Mouse (Mus musculus) heart, adult 2 months (tissue): ENCODE results near the gene Cyp27a1. TPM values are rescaled to one million over a fixed set of nuclear protein-coding genes. Genes with fewer than 3 reads are reported as not detected.

ENCODE experiments used
- DNase-seq, 2 experiments: peaks; one replicate each; pipeline ENCODE4 v3.0.0; 2021
- H3K27ac ChIP-seq: fragments of 200-600 bp; 2 replicates; pipeline ENCODE4 v1.8.1; 2022
- H3K27me3 ChIP-seq: fragments of 200-500 bp; 2 replicates; pipeline ENCODE4 v1.6.1; 2012; ENCODE audit warnings: mild to moderate bottlenecking, low read length, inconsistent platforms, mixed read lengths; ENCODE audit not compliant: control insufficient read depth, insufficient read depth
- H3K36me3 ChIP-seq: fragments of 200-500 bp; 2 replicates; pipeline ENCODE4 v1.6.1; 2012; ENCODE audit warnings: low read length, inconsistent platforms; ENCODE audit not compliant: control insufficient read depth, insufficient read depth
- H3K4me1 ChIP-seq: fragments of 200-500 bp; 2 replicates; pipeline ENCODE4 v1.6.1; 2011; ENCODE audit warnings: low read length; ENCODE audit not compliant: control insufficient read depth, insufficient read depth
- H3K4me3 ChIP-seq: fragments of 200-600 bp; 2 replicates; pipeline ENCODE4 v1.8.1; 2022
- H3K79me2 ChIP-seq: fragments of 200-500 bp; replicated peaks from 2 replicates; pipeline ENCODE4 v1.6.1; 2012; ENCODE audit warnings: mild to moderate bottlenecking, inconsistent platforms, low read length, moderate library complexity, mixed read lengths; ENCODE audit not compliant: control insufficient read depth, insufficient read depth
- H3K9ac ChIP-seq: fragments of 200-500 bp; 2 replicates; pipeline ENCODE4 v1.6.1; 2012; ENCODE audit warnings: low read depth, mild to moderate bottlenecking, control low read depth, inconsistent platforms, low read length, mixed read lengths
- CTCF ChIP-seq: fragments of 200-600 bp; IDR thresholded peaks from 2 replicates; pipeline ENCODE4 v1.8.1; 2022; ENCODE audit warnings: antibody characterized with exemption, mild to moderate bottlenecking, moderate library complexity
- EP300 ChIP-seq: fragments of 200-500 bp; IDR thresholded peaks from 2 replicates; pipeline ENCODE4 v1.6.1; 2011; ENCODE audit warnings: low read depth, low read length, control low read depth; ENCODE audit not compliant: insufficient read depth
- POLR2A ChIP-seq: fragments of 200-500 bp; IDR thresholded peaks from 2 replicates; pipeline ENCODE4 v1.6.1; 2011; ENCODE audit warnings: mild to moderate bottlenecking, low read depth, low read length, control low read depth; ENCODE audit not compliant: insufficient read depth
- WGBS: fragments of 180-500 bp; shearing (Covaris S2); methylation state at CpG from one replicate; pipeline ENCODE4 v1.1.7; 2018; 5-methylcytosine and 5-hydroxymethylcytosine counted together
- intact Hi-C: fragments of 180-260 bp; cut with DNase I; formaldehyde crosslinking; loops from one replicate; pipeline ENCODE4 v1.15.1; 2025
- polyA plus RNA-seq: library from polyadenylated mRNA; depleted of rRNA; stranded (reverse); fragments of >200 nt; gene quantifications from 2 replicates; pipeline ENCODE4 v1.2.3, GENCODE M21; 2012; rRNA removed
- total RNA-seq, 2 experiments: library from RNA; stranded (reverse); gene quantifications; 2 replicates each; pipeline ENCODE4 v1.2.3; 2021

Gene Cyp27a1
- total and polyA plus RNA-seq, 3 experiments = 10.1 to 22.2 (median 18.1) TPM

GRCm38 (mm10) chr1:74775816-74776215 is 62.4 kb downstream of the Cyp27a1 start:
- H3K36me3 ChIP-seq = no peaks in the 10 kb centered on the region
- H3K9ac ChIP-seq = no peak overlapping the region
- peaks cover 7% of the 10 kb centered on the region for H3K27me3 ChIP-seq
- no peak overlapping the region for H3K27ac ChIP-seq
- no peaks in the 10 kb centered on the region for H3K79me2 ChIP-seq
- intact Hi-C loops = no loop called here
- 35% methylated on average over 5 of the region's 5 CpGs for WGBS
- peaks cover 1% of the 10 kb centered on the region; the same call in 1 of the 2 replicates for H3K4me1 ChIP-seq
- no peak for DNase-seq
- no peak for TF ChIP-seq POLR2A
- TF ChIP-seq CTCF = peak; percentile 38
- TF ChIP-seq EP300 = no peak
- no peak overlapping the region for H3K4me3 ChIP-seq

DNA sequence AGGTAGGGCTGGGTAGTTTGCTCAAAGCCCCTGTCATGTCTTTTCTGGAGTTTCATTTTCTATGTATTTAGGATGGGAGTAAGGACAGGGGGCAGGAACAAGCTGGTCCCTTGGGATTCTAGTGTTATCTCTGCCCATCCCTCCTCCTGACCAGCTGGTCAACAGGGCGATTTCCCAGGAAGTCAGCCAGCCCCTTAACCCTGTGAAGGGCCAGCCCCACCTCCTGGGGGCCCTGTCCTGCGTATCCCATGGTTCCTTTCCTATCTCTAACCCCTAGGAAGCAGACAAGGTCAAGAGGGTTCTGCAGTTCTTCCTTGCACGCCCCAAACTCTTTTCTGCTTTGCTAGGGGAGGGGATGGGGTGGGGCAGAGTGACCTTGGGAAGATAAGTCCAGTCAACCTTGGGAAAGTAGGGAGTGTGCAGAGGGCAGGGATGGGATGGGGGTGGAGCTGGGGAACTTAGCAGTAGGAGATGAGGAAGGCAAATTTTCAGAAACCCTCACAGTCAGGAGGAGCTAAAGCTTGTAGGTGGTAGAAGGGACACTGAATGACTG is 65.6 kb downstream of the Cyp27a1 start:
- TF ChIP-seq CTCF = no peak
- TF ChIP-seq EP300 = no peak
- no peak for TF ChIP-seq POLR2A
- Histone ChIP-seq H3K27me3 (peaks cover 9% of the 10 kb centered on the region), H3K4me3 (no peak overlapping the region), H3K27ac (no peak overlapping the region), H3K79me2 (no peaks in the 10 kb centered on the region), H3K9ac (no peak overlapping the region), H3K36me3 (no peaks in the 10 kb centered on the region), H3K4me1 (no peaks in the 10 kb centered on the region)
- intact Hi-C loops = no loop called here
- WGBS = 41% methylated on average over 3 of the region's 3 CpGs
- DNase-seq = no peak

DNA sequence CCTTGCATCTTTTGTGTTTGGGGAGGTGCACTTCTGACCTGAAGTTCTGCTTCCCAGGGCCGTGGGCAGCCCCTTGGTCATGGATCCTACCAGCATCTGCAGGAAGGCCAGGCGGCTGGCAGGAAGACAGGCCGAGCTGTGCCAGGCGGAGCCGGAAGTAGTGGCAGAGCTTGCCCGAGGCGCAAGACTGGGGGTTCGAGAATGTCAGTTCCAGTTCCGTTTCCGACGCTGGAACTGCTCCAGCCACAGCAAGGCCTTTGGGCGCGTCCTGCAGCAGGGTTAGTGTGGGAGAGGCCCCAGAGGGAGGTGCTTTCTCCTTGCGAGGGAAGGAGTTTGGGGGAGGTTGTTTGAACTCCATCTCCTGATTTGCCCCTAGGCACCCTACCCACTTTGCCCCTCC is 68.7 kb downstream of the Cyp27a1 start:
- H3K27me3 ChIP-seq = peaks cover 10% of the 10 kb centered on the region
- peak in 1 of 2 experiments; percentile 39 for DNase-seq
- H3K79me2 ChIP-seq = no peaks in the 10 kb centered on the region
- no peaks in the 10 kb centered on the region for H3K36me3 ChIP-seq
- no peak overlapping the region for H3K27ac ChIP-seq
- 22% methylated on average over 14 of the region's 14 CpGs for WGBS
- TF ChIP-seq CTCF (no peak), POLR2A (no peak), EP300 (no peak)
- no peak overlapping the region for H3K4me3 ChIP-seq
- H3K9ac ChIP-seq = no peak overlapping the region
- intact Hi-C loops = no loop called here
- no peaks in the 10 kb centered on the region for H3K4me1 ChIP-seq

DNA sequence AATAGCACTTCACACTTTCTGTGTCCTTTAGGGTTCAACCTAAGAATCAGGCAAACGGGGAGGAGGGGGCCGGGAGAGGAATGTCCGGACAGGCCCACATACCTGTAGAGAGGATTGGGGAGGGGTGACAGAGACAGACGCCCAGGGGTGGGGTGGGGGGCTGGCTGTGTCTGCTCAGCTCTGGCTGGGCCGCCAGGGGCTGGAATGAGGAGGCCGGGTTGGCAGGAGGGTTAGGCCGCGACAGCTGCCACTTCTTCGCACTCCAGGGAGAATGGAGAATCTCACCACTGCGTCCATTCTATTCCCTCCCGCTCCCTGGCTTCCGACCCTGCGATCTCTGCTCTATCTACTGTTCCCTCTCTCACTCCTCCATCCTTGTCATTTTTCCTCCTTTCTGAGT is 70.2 kb downstream of the Cyp27a1 start:
- 15% methylated on average over 13 of the region's 13 CpGs for WGBS
- H3K27ac ChIP-seq = no peak overlapping the region

GRCm38 (mm10) chr1:74784041-74784759 is 70.8 kb downstream of the Cyp27a1 start:
- peak; percentile 55 to 62 for DNase-seq
- 1% methylated on average over 67 of the region's 67 CpGs for WGBS
- TF ChIP-seq EP300 (no peak), CTCF (peak; percentile 77)
- H3K27ac ChIP-seq = no peak overlapping the region
- H3K79me2 ChIP-seq = no peaks in the 10 kb centered on the region
- intact Hi-C loops = no loop called here
- peak overlapping the region; percentile 46; the same call in 1 of the 2 replicates for H3K9ac ChIP-seq
- H3K36me3 ChIP-seq = no peaks in the 10 kb centered on the region
- H3K27me3 ChIP-seq = peaks cover 10% of the 10 kb centered on the region
- H3K4me3 ChIP-seq = peak overlapping the region; percentile 48
- H3K4me1 ChIP-seq = no peaks in the 10 kb centered on the region; the same call in 1 of the 2 replicates

More for the DNA sequence above, 70.2 kb downstream of the Cyp27a1 start:
- DNase-seq = no peak
- Histone ChIP-seq H3K79me2 (no peaks in the 10 kb centered on the region), H3K36me3 (no peaks in the 10 kb centered on the region), H3K27me3 (peaks cover 10% of the 10 kb centered on the region), H3K4me3 (peak overlapping the region; percentile 48), H3K9ac (no peak overlapping the region), H3K4me1 (no peaks in the 10 kb centered on the region; the same call in 1 of the 2 replicates)
- intact Hi-C loops = no loop called here
- TF ChIP-seq POLR2A = no peak
- TF ChIP-seq EP300 = no peak
- no peak for TF ChIP-seq CTCF

Other genes with a start within 250 kb of the Cyp27a1 start
- 10 to 100 TPM; 11.8 to 12.6 TPM for gene Cnot9, start 207.5 kb upstream of the Cyp27a1 start, total RNA-seq
- gene Cnot9, start 207.5 kb upstream of the Cyp27a1 start, polyA plus RNA-seq = 10.0 and 18.3 TPM in 2 replicates
- not detected for gene Plcd4, start 170.7 kb upstream of the Cyp27a1 start, total RNA-seq
- 0.08 TPM in 1 of 2 replicates, not detected in the other for gene Plcd4, start 170.7 kb upstream of the Cyp27a1 start, polyA plus RNA-seq
- gene Usp37, start 169.3 kb upstream of the Cyp27a1 start, total RNA-seq = 1 to 10 TPM; 6.5 to 8.1 TPM
- gene Usp37, start 169.3 kb upstream of the Cyp27a1 start, polyA plus RNA-seq = 2.9 and 5.2 TPM in 2 replicates
- gene Zfp142, start 125.3 kb upstream of the Cyp27a1 start, total RNA-seq = 10 to 100 TPM in 1 of 2 experiments, 1 to 10 TPM in 1; 10.0 to 13.7 TPM
- gene Zfp142, start 125.3 kb upstream of the Cyp27a1 start, polyA plus RNA-seq = 9.2 and 13.3 TPM in 2 replicates
- gene Bcs1l, start 125.3 kb upstream of the Cyp27a1 start, total RNA-seq = 10 to 100 TPM; 28.4 to 30.9 TPM
- gene Bcs1l, start 125.3 kb upstream of the Cyp27a1 start, polyA plus RNA-seq = 44.4 and 59.6 TPM in 2 replicates
- 10 to 100 TPM; 15.9 to 20.5 TPM for gene Rnf25, start 112.2 kb upstream of the Cyp27a1 start, total RNA-seq
- gene Rnf25, start 112.2 kb upstream of the Cyp27a1 start, polyA plus RNA-seq = 33.0 and 50.6 TPM in 2 replicates
- gene Stk36, start 112.1 kb upstream of the Cyp27a1 start, total RNA-seq = under 1 TPM; 0.55 to 0.66 TPM
- 0.56 and 1.5 TPM in 2 replicates for gene Stk36, start 112.1 kb upstream of the Cyp27a1 start, polyA plus RNA-seq
- gene Ttll4, start 51.8 kb upstream of the Cyp27a1 start, total RNA-seq = 10 to 100 TPM in 1 of 2 experiments, 1 to 10 TPM in 1; 9.7 to 10.9 TPM
- gene Ttll4, start 51.8 kb upstream of the Cyp27a1 start, polyA plus RNA-seq = 6.6 and 15.5 TPM in 2 replicates
- 1 to 10 TPM; 1.1 to 1.3 TPM for gene Prkag3, start 35.6 kb downstream of the Cyp27a1 start, total RNA-seq
- gene Prkag3, start 35.6 kb downstream of the Cyp27a1 start, polyA plus RNA-seq = 2.1 and 3.0 TPM in 2 replicates
- gene Wnt6, start 58.3 kb downstream of the Cyp27a1 start, total RNA-seq = under 1 TPM; 0.32 to 0.70 TPM
- 0.38 and 0.39 TPM in 2 replicates for gene Wnt6, start 58.3 kb downstream of the Cyp27a1 start, polyA plus RNA-seq
- gene Wnt10a, start 77.9 kb downstream of the Cyp27a1 start, total RNA-seq = not detected
- gene Wnt10a, start 77.9 kb downstream of the Cyp27a1 start, polyA plus RNA-seq = not detected in 2 replicates
- under 1 TPM in 1 of 2 experiments, not detected in 1; 0.07 TPM for gene Cdk5r2, start 141.4 kb downstream of the Cyp27a1 start, total RNA-seq
- 0.06 and 0.15 TPM in 2 replicates for gene Cdk5r2, start 141.4 kb downstream of the Cyp27a1 start, polyA plus RNA-seq
- gene Fev, start 171.8 kb downstream of the Cyp27a1 start, total RNA-seq = not detected
- gene Fev, start 171.8 kb downstream of the Cyp27a1 start, polyA plus RNA-seq = 0.10 TPM in 1 of 2 replicates, not detected in the other
- not detected for gene Cryba2, start 179.6 kb downstream of the Cyp27a1 start, total RNA-seq
- 0.16 TPM in 1 of 2 replicates, not detected in the other for gene Cryba2, start 179.6 kb downstream of the Cyp27a1 start, polyA plus RNA-seq
- gene Cfap65, start 222.0 kb downstream of the Cyp27a1 start, total RNA-seq = not detected
- 0.03 and 2.3 TPM in 2 replicates for gene Cfap65, start 222.0 kb downstream of the Cyp27a1 start, polyA plus RNA-seq
- gene Ihh, start 238.1 kb downstream of the Cyp27a1 start, total RNA-seq = under 1 TPM; 0.14 to 0.16 TPM
- gene Ihh, start 238.1 kb downstream of the Cyp27a1 start, polyA plus RNA-seq = 0.04 and 0.23 TPM in 2 replicates